Mouse (Mus musculus): Measurements from ENCODE around the gene Lag3. TPM values are rescaled to one million over a fixed set of nuclear protein-coding genes. Genes with fewer than 3 reads are reported as not detected.

The Lag3 gene
- polyA plus RNA-seq, 1 experiment from 2014 or later, result 0.40 TPM

GRCm38 (mm10) chr6:124913721-124914285 is 2.3 kb upstream of the Lag3 start:
- Histone ChIP-seq H3K36me3 (replicated peaks; ENCODE audit: insufficient read depth, low read length) (peaks cover 12% of the 10 kb centered on the region; the same call in 1 of the 2 replicates), H3K9ac (replicated peaks) (no peak overlapping the region), H3K9me3 (ENCODE audit: low read length) (no peaks in the 10 kb centered on the region), H3K4me2 (ENCODE audit: low read depth, low read length) (no peak overlapping the region), H3K4me1 (ENCODE audit: insufficient read depth) (peaks cover 20% of the 10 kb centered on the region), H3K4me3 (ENCODE audit: low read depth, low read length) (no peak overlapping the region), H3K27ac (ENCODE audit: low read depth) (no peak overlapping the region), H3K27me3 (ENCODE audit: insufficient read depth, low read length) (peaks cover 41% of the 10 kb centered on the region)
- ATAC-seq, result no peak
- no peak for TF ChIP-seq CTCF (IDR thresholded peaks at IDR 0.05; ENCODE audit: low read depth)
- no peak for TF ChIP-seq EP300 (IDR thresholded peaks at IDR 0.05; ENCODE audit: low read depth)
- DNase-seq, result no peak
- WGBS (ENCODE audit: insufficient replicate concordance), result 74% methylated on average over 14 of the region's 14 CpGs

- peaks cover 17% of the 10 kb centered on the region for H3K4me1 ChIP-seq (ENCODE audit: insufficient read depth)
- no peak overlapping the region for H3K9ac ChIP-seq (replicated peaks)
- no peak overlapping the region; the same call in 1 of the 2 replicates for H3K27ac ChIP-seq (ENCODE audit: low read depth)
- ATAC-seq (no peak), DNase-seq (no peak)
- H3K4me3 ChIP-seq (ENCODE audit: low read depth, low read length), result no peak overlapping the region
- peaks cover 41% of the 10 kb centered on the region for H3K27me3 ChIP-seq (ENCODE audit: insufficient read depth, low read length)
- H3K4me2 ChIP-seq (ENCODE audit: low read depth, low read length), result no peak overlapping the region
- H3K36me3 ChIP-seq (replicated peaks; ENCODE audit: insufficient read depth, low read length), result peaks cover 12% of the 10 kb centered on the region; the same call in 1 of the 2 replicates
- TF ChIP-seq EP300 (IDR thresholded peaks at IDR 0.05; ENCODE audit: low read depth), result no peak
- TF ChIP-seq CTCF (IDR thresholded peaks at IDR 0.05; ENCODE audit: low read depth), result no peak
- WGBS (ENCODE audit: insufficient replicate concordance), result 35% methylated on average over 6 of the region's 6 CpGs
- H3K9me3 ChIP-seq (ENCODE audit: low read length), result no peaks in the 10 kb centered on the region
Observed at GRCm38 (mm10) chr6:124913214-124913613, 1.7 kb upstream of the Lag3 start.

- Histone ChIP-seq H3K4me3 (ENCODE audit: low read depth, low read length) (no peak overlapping the region), H3K36me3 (replicated peaks; ENCODE audit: insufficient read depth, low read length) (peaks cover 12% of the 10 kb centered on the region; the same call in 1 of the 2 replicates), H3K9me3 (ENCODE audit: low read length) (no peaks in the 10 kb centered on the region), H3K27ac (ENCODE audit: low read depth) (no peak overlapping the region), H3K4me1 (ENCODE audit: insufficient read depth) (peaks cover 9% of the 10 kb centered on the region), H3K27me3 (ENCODE audit: insufficient read depth, low read length) (peaks cover 20% of the 10 kb centered on the region), H3K9ac (replicated peaks) (no peak overlapping the region; the same call in 1 of the 2 replicates), H3K4me2 (ENCODE audit: low read depth, low read length) (no peak overlapping the region)
- no peak for ATAC-seq
- TF ChIP-seq CTCF (IDR thresholded peaks at IDR 0.05; ENCODE audit: low read depth) (no peak), EP300 (IDR thresholded peaks at IDR 0.05; ENCODE audit: low read depth) (no peak)
- WGBS (ENCODE audit: insufficient replicate concordance), result 9% methylated on average over 32 of the region's 32 CpGs
- no peak for DNase-seq
Observed at GRCm38 (mm10) chr6:124910032-124910431, 1.5 kb downstream of the Lag3 start.

DNA sequence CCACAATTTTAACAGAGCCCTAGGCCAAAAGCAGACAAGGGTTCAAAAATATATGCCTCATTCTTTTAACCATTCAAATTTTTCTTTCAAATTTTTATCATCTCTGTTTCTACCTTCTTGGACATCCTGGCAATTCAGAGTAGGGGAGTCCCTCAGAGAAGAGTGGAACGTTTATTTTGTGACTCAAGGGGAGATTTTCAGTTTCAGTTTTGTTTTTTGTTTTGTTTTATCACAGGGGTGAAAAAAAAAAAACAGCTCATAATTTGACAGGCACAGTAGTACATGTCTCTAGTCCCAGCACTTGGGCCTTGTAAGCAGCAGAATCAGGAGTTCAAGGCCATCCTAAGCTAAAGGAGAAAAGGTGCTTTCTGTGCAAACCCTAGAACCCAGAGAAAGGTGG is 3.7 kb downstream of the Lag3 start:
- TF ChIP-seq EP300 (IDR thresholded peaks at IDR 0.05; ENCODE audit: low read depth) (no peak), CTCF (IDR thresholded peaks at IDR 0.05; ENCODE audit: low read depth) (no peak)
- WGBS (ENCODE audit: insufficient replicate concordance), result 36% methylated on average over 1 of the region's 1 CpGs

DNA sequence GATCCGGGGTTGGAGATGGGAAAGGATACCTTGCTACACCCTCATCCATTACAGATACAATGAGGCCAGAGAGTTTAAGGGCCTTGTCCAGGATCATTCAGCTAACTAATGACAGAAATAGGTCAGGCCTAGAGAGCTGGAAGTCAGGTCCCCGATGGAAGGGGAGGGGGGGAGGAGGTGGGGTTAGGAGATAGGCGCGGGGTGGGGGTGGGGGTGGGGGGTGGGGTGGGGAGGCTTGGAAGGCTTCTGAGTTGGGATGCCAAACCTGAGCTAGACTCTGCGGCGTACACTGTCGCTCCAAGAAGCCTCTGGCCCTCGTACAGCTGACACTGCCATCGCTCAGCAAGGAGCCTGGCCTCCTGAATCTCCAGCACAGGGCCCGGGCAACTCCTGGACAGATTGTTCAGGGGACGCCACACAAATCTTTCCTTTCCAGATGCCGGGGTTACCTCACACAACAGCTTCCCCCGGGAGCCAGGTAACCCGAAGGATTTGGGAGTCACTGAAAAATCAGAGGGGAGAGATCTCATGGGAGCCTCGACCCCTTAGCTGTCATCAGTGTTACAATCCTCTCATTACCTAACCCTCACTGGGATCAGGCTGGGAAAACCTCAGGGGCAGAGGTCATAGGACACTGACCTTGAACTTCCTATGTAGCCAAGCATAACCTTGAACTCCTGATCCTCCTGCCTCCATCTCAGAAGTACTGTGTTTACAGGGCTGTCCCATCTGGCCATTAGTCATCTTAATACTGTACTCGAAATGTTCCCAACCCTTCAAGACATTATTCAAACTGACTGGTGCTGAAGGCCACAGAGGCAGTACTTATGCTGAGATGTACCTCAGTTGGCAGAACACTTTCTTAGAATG is 6.3 kb downstream of the Lag3 start:
- WGBS (ENCODE audit: insufficient replicate concordance), result 67% methylated on average over 13 of the region's 16 CpGs
- no peak overlapping the region for H3K4me2 ChIP-seq (ENCODE audit: low read depth, low read length)

More for the DNA sequence above, 3.7 kb downstream of the Lag3 start:
- Histone ChIP-seq H3K4me2 (ENCODE audit: low read depth, low read length) (no peak overlapping the region), H3K9ac (replicated peaks) (no peak overlapping the region), H3K36me3 (replicated peaks; ENCODE audit: insufficient read depth, low read length) (no peaks in the 10 kb centered on the region), H3K4me3 (ENCODE audit: low read depth, low read length) (no peak overlapping the region), H3K27me3 (ENCODE audit: insufficient read depth, low read length) (peaks cover 19% of the 10 kb centered on the region), H3K4me1 (ENCODE audit: insufficient read depth) (peaks cover 5% of the 10 kb centered on the region; the same call in 1 of the 2 replicates), H3K9me3 (ENCODE audit: low read length) (no peaks in the 10 kb centered on the region), H3K27ac (ENCODE audit: low read depth) (no peak overlapping the region)
- ATAC-seq, result no peak
- DNase-seq, result no peak

More for the DNA sequence above, 6.3 kb downstream of the Lag3 start:
- DNase-seq (no peak), ATAC-seq (no peak)
- Histone ChIP-seq H3K4me1 (ENCODE audit: insufficient read depth) (peaks cover 5% of the 10 kb centered on the region; the same call in 1 of the 2 replicates), H3K9ac (replicated peaks) (no peak overlapping the region), H3K36me3 (replicated peaks; ENCODE audit: insufficient read depth, low read length) (no peaks in the 10 kb centered on the region), H3K27ac (ENCODE audit: low read depth) (peak overlapping the region; percentile 83; the same call in 1 of the 2 replicates), H3K27me3 (ENCODE audit: insufficient read depth, low read length) (peaks cover 15% of the 10 kb centered on the region), H3K9me3 (ENCODE audit: low read length) (no peaks in the 10 kb centered on the region), H3K4me3 (ENCODE audit: low read depth, low read length) (no peak overlapping the region)
- TF ChIP-seq CTCF (IDR thresholded peaks at IDR 0.05; ENCODE audit: low read depth) (no peak), EP300 (IDR thresholded peaks at IDR 0.05; ENCODE audit: low read depth) (no peak)
